Mouse (Mus musculus) liver, embryonic 12.5 days (tissue): ENCODE data around the gene Noct. TPM values are rescaled to one million over a fixed set of nuclear protein-coding genes. Genes with fewer than 3 reads are reported as not detected.
"Not testable (repeated sequence)": the region's sequence is repeated elsewhere in the genome, so short reads cannot be mapped to it uniquely, and the experiment has no call there.

Experiments used
- ATAC-seq: fragments of 200-750 bp; cut with Nextera tagmentation; 2 replicates; pipeline ENCODE4 v1.8.0; 2017; ENCODE audit warnings: moderate number of reproducible peaks, mild to moderate bottlenecking, moderate library complexity
- H3K27ac ChIP-seq: fragments of 300-500 bp; sonication (generic); 2 replicates; pipeline ENCODE4 v1.5.1; 2016; ENCODE audit warnings: mild to moderate bottlenecking
- H3K27me3 ChIP-seq: fragments of 300-500 bp; sonication (generic); replicated peaks from 2 replicates; pipeline ENCODE4 v1.6.1; 2016; ENCODE audit warnings: mild to moderate bottlenecking, moderate library complexity
- H3K36me3 ChIP-seq: fragments of 300-500 bp; sonication (generic); 2 replicates; pipeline ENCODE4 v1.6.1; 2016; ENCODE audit warnings: mild to moderate bottlenecking, moderate library complexity
- H3K4me1 ChIP-seq: fragments of 300-500 bp; sonication (generic); 2 replicates; pipeline ENCODE4 v1.6.1; 2016
- H3K4me2 ChIP-seq: fragments of 300-500 bp; sonication (generic); 2 replicates; pipeline ENCODE4 v1.6.1; 2016; ENCODE audit warnings: mild to moderate bottlenecking, moderate library complexity
- H3K4me3 ChIP-seq: fragments of 300-500 bp; sonication (generic); 2 replicates; pipeline ENCODE4 v1.5.1; 2016; ENCODE audit warnings: mild to moderate bottlenecking, moderate library complexity
- H3K9ac ChIP-seq: fragments of 300-500 bp; sonication (generic); 2 replicates; pipeline ENCODE4 v1.6.1; 2016; ENCODE audit warnings: mild to moderate bottlenecking, moderate library complexity
- H3K9me3 ChIP-seq: fragments of 300-500 bp; sonication (generic); replicated peaks from 2 replicates; pipeline ENCODE4 v1.6.1; 2016; ENCODE audit warnings: mild to moderate bottlenecking, moderate library complexity
- WGBS: fragments of 180-500 bp; shearing (Covaris S2); methylation state at CpG from one replicate; pipeline ENCODE4 v1.1.7; 2016; ENCODE audit not compliant: insufficient replicate concordance; 5-methylcytosine and 5-hydroxymethylcytosine counted together
- polyA plus RNA-seq: library from polyadenylated mRNA; unstranded; fragments of >200 nt; fragmentation: Nextera tagmentation; extraction: Ambion mirVana; gene quantifications from 2 replicates; pipeline ENCODE4 v1.2.1, GENCODE M21; 2016

The Noct gene
- polyA plus RNA-seq = 39.8 and 41.1 TPM in 2 replicates

- Histone ChIP-seq H3K27me3 (peaks cover 12% of the 10 kb centered on the region; the same call in 1 of the 2 replicates), H3K9me3 (no peaks in the 10 kb centered on the region), H3K27ac (peak within 1 kb of the TSS; percentile 98), H3K4me2 (peak within 1 kb of the TSS; percentile 93), H3K9ac (peak within 1 kb of the TSS; percentile 100), H3K4me3 (peak within 1 kb of the TSS; percentile 99), H3K4me1 (peaks cover 54% of the 10 kb centered on the region), H3K36me3 (peaks cover 13% of the 10 kb centered on the region)
- 2% methylated on average over 67 of the region's 100 CpGs for WGBS
- ATAC-seq = peak; percentile 92
Measured at GRCm38 (mm10) chr3:51224363-51225225, at the start of gene Noct. Gene Noct, plus strand, starts transcription at chr3:51224447.

- ATAC-seq = no peak
- WGBS = 49% methylated on average over 10 of the region's 10 CpGs
Measured at GRCm38 (mm10) chr3:51178158-51178557, 46.1 kb upstream of the Noct start.

GRCm38 (mm10) chr3:51179460-51180146, 44.6 kb upstream of the Noct start:
- no peak for ATAC-seq
- H3K27me3 ChIP-seq = no peaks in the 10 kb centered on the region
- no peaks in the 10 kb centered on the region for H3K36me3 ChIP-seq
- WGBS = 75% methylated on average over 6 of the region's 6 CpGs
- peaks cover 18% of the 10 kb centered on the region for H3K4me1 ChIP-seq
- no peak overlapping the region for H3K4me3 ChIP-seq
- no peak overlapping the region for H3K9ac ChIP-seq
- H3K9me3 ChIP-seq = no peaks in the 10 kb centered on the region
- H3K27ac ChIP-seq = no peak overlapping the region
- H3K4me2 ChIP-seq = no peak overlapping the region

More at GRCm38 (mm10) chr3:51178158-51178557, 46.1 kb upstream of the Noct start:
- Histone ChIP-seq H3K4me3 (no peak overlapping the region), H3K9ac (no peak overlapping the region), H3K36me3 (no peaks in the 10 kb centered on the region), H3K27me3 (no peaks in the 10 kb centered on the region), H3K9me3 (no peaks in the 10 kb centered on the region), H3K27ac (no peak overlapping the region), H3K4me2 (no peak overlapping the region), H3K4me1 (0 out of 2 replicates have a peak, but pooled peaks cover 10% of the 10 kb centered on the region)

GRCm38 (mm10) chr3:51180341-51180940, 43.8 kb upstream of the Noct start:
- H3K4me2 ChIP-seq = no peak overlapping the region
- no peak overlapping the region for H3K4me3 ChIP-seq
- no peak overlapping the region for H3K9ac ChIP-seq
- H3K36me3 ChIP-seq = no peaks in the 10 kb centered on the region
- no peaks in the 10 kb centered on the region for H3K27me3 ChIP-seq
- no peak overlapping the region for H3K27ac ChIP-seq
- no peak for ATAC-seq
- H3K9me3 ChIP-seq = no peaks in the 10 kb centered on the region
- WGBS = 69% methylated on average over 8 of the region's 8 CpGs
- peaks cover 18% of the 10 kb centered on the region for H3K4me1 ChIP-seq

- Histone ChIP-seq H3K9me3 (no peaks in the 10 kb centered on the region), H3K27me3 (no peaks in the 10 kb centered on the region), H3K4me3 (no peak overlapping the region), H3K36me3 (no peaks in the 10 kb centered on the region), H3K4me1 (peaks cover 18% of the 10 kb centered on the region), H3K9ac (no peak overlapping the region), H3K27ac (no peak overlapping the region), H3K4me2 (no peak overlapping the region)
- ATAC-seq = no peak
- WGBS = 67% methylated on average over 5 of the region's 5 CpGs
Measured at GRCm38 (mm10) chr3:51182455-51182854, 41.8 kb upstream of the Noct start.

- not testable (repeated sequence) for H3K36me3 ChIP-seq, H3K9ac ChIP-seq, H3K27me3 ChIP-seq, ATAC-seq, H3K9me3 ChIP-seq, H3K4me3 ChIP-seq, H3K4me2 ChIP-seq, H3K27ac ChIP-seq
- peaks cover 18% of the 10 kb centered on the region for H3K4me1 ChIP-seq
- 41% methylated on average over 1 of the region's 1 CpGs for WGBS
Measured at GRCm38 (mm10) chr3:51183508-51183907, 40.7 kb upstream of the Noct start.

- H3K4me1 ChIP-seq = peaks cover 18% of the 10 kb centered on the region
- not testable (repeated sequence) for H3K4me2 ChIP-seq, H3K27me3 ChIP-seq, H3K9me3 ChIP-seq, H3K4me3 ChIP-seq, H3K36me3 ChIP-seq, ATAC-seq, H3K9ac ChIP-seq, H3K27ac ChIP-seq
- WGBS = 67% methylated on average over 3 of the region's 3 CpGs
Measured at GRCm38 (mm10) chr3:51183967-51184366, 40.3 kb upstream of the Noct start.

- no peak overlapping the region for H3K9ac ChIP-seq
- no peaks in the 10 kb centered on the region for H3K9me3 ChIP-seq
- H3K4me1 ChIP-seq = peaks cover 18% of the 10 kb centered on the region
- ATAC-seq = no peak
- H3K36me3 ChIP-seq = no peaks in the 10 kb centered on the region
- 67% methylated on average over 10 of the region's 10 CpGs for WGBS
- H3K4me3 ChIP-seq = no peak overlapping the region
- no peak overlapping the region for H3K27ac ChIP-seq
- no peaks in the 10 kb centered on the region for H3K27me3 ChIP-seq
- H3K4me2 ChIP-seq = no peak overlapping the region
Measured at GRCm38 (mm10) chr3:51184715-51185114, 39.5 kb upstream of the Noct start.

GRCm38 (mm10) chr3:51185406-51185805, 38.8 kb upstream of the Noct start:
- Histone ChIP-seq H3K9ac (no peak overlapping the region), H3K27ac (no peak overlapping the region), H3K9me3 (no peaks in the 10 kb centered on the region), H3K36me3 (no peaks in the 10 kb centered on the region), H3K4me3 (no peak overlapping the region), H3K27me3 (no peaks in the 10 kb centered on the region), H3K4me2 (no peak overlapping the region), H3K4me1 (peaks cover 18% of the 10 kb centered on the region)
- 76% methylated on average over 7 of the region's 7 CpGs for WGBS
- ATAC-seq = no peak

GRCm38 (mm10) chr3:51194075-51194474, 30.2 kb upstream of the Noct start:
- Histone ChIP-seq H3K36me3 (no peaks in the 10 kb centered on the region), H3K9ac (no peak overlapping the region), H3K4me3 (no peak overlapping the region), H3K4me2 (no peak overlapping the region), H3K9me3 (no peaks in the 10 kb centered on the region), H3K4me1 (peaks cover 6% of the 10 kb centered on the region; the same call in 1 of the 2 replicates), H3K27me3 (no peaks in the 10 kb centered on the region), H3K27ac (no peak overlapping the region)
- 55% methylated on average over 6 of the region's 6 CpGs for WGBS
- ATAC-seq = no peak

- H3K9ac ChIP-seq = no peak overlapping the region
- H3K9me3 ChIP-seq = 0 out of 2 replicates have a peak, but pooled peaks cover 4% of the 10 kb centered on the region
- H3K4me2 ChIP-seq = peak overlapping the region; percentile 40
- no peak overlapping the region for H3K27ac ChIP-seq
- no peaks in the 10 kb centered on the region for H3K36me3 ChIP-seq
- WGBS = 26% methylated on average over 8 of the region's 8 CpGs
- H3K4me3 ChIP-seq = no peak overlapping the region; the same call in 1 of the 2 replicates
- no peaks in the 10 kb centered on the region for H3K27me3 ChIP-seq
- no peak for ATAC-seq
- peaks cover 6% of the 10 kb centered on the region; the same call in 1 of the 2 replicates for H3K4me1 ChIP-seq
Measured at GRCm38 (mm10) chr3:51195321-51195720, 28.9 kb upstream of the Noct start.

GRCm38 (mm10) chr3:51195736-51196135, 28.5 kb upstream of the Noct start:
- peak overlapping the region; percentile 40 for H3K4me2 ChIP-seq
- 0 out of 2 replicates have a peak, but pooled peaks cover 5% of the 10 kb centered on the region for H3K9me3 ChIP-seq
- peaks cover 6% of the 10 kb centered on the region; the same call in 1 of the 2 replicates for H3K4me1 ChIP-seq
- no peak overlapping the region for H3K27ac ChIP-seq
- 22% methylated on average over 8 of the region's 8 CpGs for WGBS
- H3K36me3 ChIP-seq = no peaks in the 10 kb centered on the region
- no peak for ATAC-seq
- H3K9ac ChIP-seq = no peak overlapping the region
- H3K4me3 ChIP-seq = no peak overlapping the region; the same call in 1 of the 2 replicates
- H3K27me3 ChIP-seq = no peaks in the 10 kb centered on the region
